Comparison of ENCODE assay signal across 11 mouse cellular contexts in genomic region chr2:10262722-10263121, GRCm38 (mm10).
DNase-seq lines count a peak whose midpoint lies in the region; ATAC-seq and TF ChIP-seq lines count a peak whose summit lies in the region.
"Had no signal": no experiment of that assay in that cellular context is flagged by ENCODE, and none has a peak within 500 bp of the region (broad histone marks: within the 10 kb centered on the region; RNA-seq: fewer than 3 reads in every experiment).

No protein-coding gene starts in this region.

- H3K4me2 ChIP-seq in hindbrain, embryonic 14.5 days (replicated peaks) = no peak overlapping the region
- H3K4me2 ChIP-seq: midbrain, embryonic 15.5 days had no signal

- no peaks in the 10 kb centered on the region for H3K9me3 ChIP-seq in E14TG2a.4 (ENCODE audit: low read length)
- no peaks in the 10 kb centered on the region for H3K9me3 ChIP-seq in hindbrain, embryonic 14.5 days (ENCODE audit: control insufficient read depth, low read length)
- H3K9me3 ChIP-seq in midbrain, embryonic 10.5 days (replicated peaks) = no peaks in the 10 kb centered on the region
- H3K9me3 ChIP-seq: midbrain, embryonic 15.5 days had no signal

- H3K27ac ChIP-seq in hindbrain, embryonic 14.5 days = no peak overlapping the region
- no peak overlapping the region for H3K27ac ChIP-seq in midbrain, embryonic 10.5 days (replicated peaks)
- H3K27ac ChIP-seq: midbrain, embryonic 15.5 days had no signal

- peaks cover 16% of the 10 kb centered on the region for H3K27me3 ChIP-seq in E14TG2a.4 (ENCODE audit: insufficient read depth, low read length)
- H3K27me3 ChIP-seq in hindbrain, embryonic 14.5 days (ENCODE audit: control insufficient read depth, insufficient read depth, low read length) = no peaks in the 10 kb centered on the region
- H3K27me3 ChIP-seq in midbrain, embryonic 10.5 days (ENCODE audit: low read depth, poor library complexity, severe bottlenecking) = no peaks in the 10 kb centered on the region; the same call in 1 of the 2 replicates
- H3K27me3 ChIP-seq: midbrain, embryonic 15.5 days had no signal

- peak; percentile 55; the same call in 1 of the 2 replicates for ATAC-seq in hindbrain, embryonic 14.5 days (ENCODE audit: low FRiP score)
- ATAC-seq: midbrain, embryonic 15.5 days had no signal

- H3K36me3 ChIP-seq in E14TG2a.4 (ENCODE audit: insufficient read depth, low read length) = no peaks in the 10 kb centered on the region
- no peaks in the 10 kb centered on the region for H3K36me3 ChIP-seq in hindbrain, embryonic 14.5 days (replicated peaks; ENCODE audit: control insufficient read depth, insufficient read depth)
- no peaks in the 10 kb centered on the region for H3K36me3 ChIP-seq in midbrain, embryonic 10.5 days
- H3K36me3 ChIP-seq: midbrain, embryonic 15.5 days had no signal

- 12% methylated on average over 5 of the region's 5 CpGs for WGBS in hindbrain, embryonic 14.5 days
- WGBS in midbrain, embryonic 10.5 days = 29% methylated on average over 5 of the region's 5 CpGs

- DNase-seq in kidney, adult 9 months = peak; percentile 58
- no peak for DNase-seq in kidney, postnatal 10 days
- DNase-seq in adipocyte (ENCODE audit: low spot score) = peak; percentile 76
- DNase-seq in hindbrain, embryonic 14.5 days (ENCODE audit: low spot score) = peak; percentile 32
- DNase-seq in midbrain, embryonic 10.5 days (ENCODE audit: low spot score) = no peak
- DNase-seq in layer of hippocampus, postnatal 36 days = no peak
- DNase-seq: cerebellum, postnatal 10 days; gastrocnemius, postnatal 14 days; lung, adult 18-20 months had no signal

- peak overlapping the region; percentile 20 for H3K4me3 ChIP-seq in E14TG2a.4 (replicated peaks; ENCODE audit: low read length)
- no peak overlapping the region for H3K4me3 ChIP-seq in hindbrain, embryonic 14.5 days (replicated peaks; ENCODE audit: low read length)
- H3K4me3 ChIP-seq in midbrain, embryonic 10.5 days = no peak overlapping the region
- H3K4me3 ChIP-seq: midbrain, embryonic 15.5 days had no signal

- no peak overlapping the region for H3K9ac ChIP-seq in hindbrain, embryonic 14.5 days
- H3K9ac ChIP-seq: midbrain, embryonic 15.5 days had no signal

- H3K4me1 ChIP-seq in E14TG2a.4 (replicated peaks; ENCODE audit: low read depth, low read length) = peaks cover 52% of the 10 kb centered on the region
- no peaks in the 10 kb centered on the region; the same call in 1 of the 2 replicates for H3K4me1 ChIP-seq in hindbrain, embryonic 14.5 days (replicated peaks; ENCODE audit: control insufficient read depth, insufficient read depth, low read length)
- H3K4me1 ChIP-seq in midbrain, embryonic 10.5 days = peaks cover 20% of the 10 kb centered on the region
- H3K4me1 ChIP-seq: midbrain, embryonic 15.5 days had no signal

- TF ChIP-seq CTCF in E14TG2a.4 (conservative IDR thresholded peaks at IDR 0.05; ENCODE audit: low read length) = no peak

Comparison
In these comparisons a context has a peak if more than half of its experiments do, and no peak if none do; other contexts are left out.
1. DNase-seq: peak in kidney, adult 9 months (single experiment), adipocyte (single experiment) and hindbrain, embryonic 14.5 days (single experiment); none in kidney, postnatal 10 days (single experiment), midbrain, embryonic 10.5 days (single experiment) and layer of hippocampus, postnatal 36 days (0 of 2).